Mouse (Mus musculus) hindbrain, embryonic 15.5 days (tissue): ENCODE measurements around the gene Utf1. TPM values are rescaled to one million over a fixed set of nuclear protein-coding genes. Genes with fewer than 3 reads are reported as not detected.

Source experiments
- ATAC-seq: fragments of 200-750 bp; cut with Nextera tagmentation; 2 replicates; pipeline ENCODE4 v1.8.0; 2017; ENCODE audit warnings: low read depth, moderate number of reproducible peaks, moderate TSS enrichment; ENCODE audit not compliant: low FRiP score
- H3K27ac ChIP-seq: fragments of 300-500 bp; sonication (generic); replicated peaks from 2 replicates; pipeline ENCODE4 v1.5.1; 2015; ENCODE audit warnings: mild to moderate bottlenecking, inconsistent platforms
- H3K27me3 ChIP-seq: fragments of 300-500 bp; sonication (generic); 2 replicates; pipeline ENCODE4 v1.6.1; 2015; ENCODE audit warnings: control low read depth, inconsistent platforms
- H3K36me3 ChIP-seq: fragments of 300-500 bp; sonication (generic); 2 replicates; pipeline ENCODE4 v1.6.1; 2015; ENCODE audit warnings: control low read depth, inconsistent platforms
- H3K4me1 ChIP-seq: fragments of 300-500 bp; sonication (generic); replicated peaks from 2 replicates; pipeline ENCODE4 v1.6.1; 2015; ENCODE audit warnings: control low read depth, inconsistent platforms
- H3K4me2 ChIP-seq: fragments of 300-500 bp; sonication (generic); 2 replicates; pipeline ENCODE4 v1.6.1; 2015; ENCODE audit warnings: moderate library complexity, mild to moderate bottlenecking, inconsistent platforms
- H3K4me3 ChIP-seq: fragments of 300-500 bp; sonication (generic); 2 replicates; pipeline ENCODE4 v1.5.1; 2015; ENCODE audit warnings: mild to moderate bottlenecking, inconsistent platforms
- H3K9ac ChIP-seq: fragments of 300-500 bp; sonication (generic); 2 replicates; pipeline ENCODE4 v1.6.1; 2015; ENCODE audit warnings: inconsistent platforms
- H3K9me3 ChIP-seq: fragments of 300-500 bp; sonication (generic); 2 replicates; pipeline ENCODE4 v1.6.1; 2016; ENCODE audit warnings: control low read depth, inconsistent platforms
- WGBS: fragments of 180-500 bp; shearing (Covaris S2); methylation state at CpG from one replicate; pipeline ENCODE4 v1.1.7; 2015; 5-methylcytosine and 5-hydroxymethylcytosine counted together
- polyA plus RNA-seq: library from polyadenylated mRNA; unstranded; fragments of >200 nt; fragmentation: Nextera tagmentation; extraction: Ambion mirVana; gene quantifications from 2 replicates; pipeline ENCODE4 v1.2.1, GENCODE M21; 2015

The Utf1 gene
- polyA plus RNA-seq, 1 experiment from 2014 or later, result not detected

- Histone ChIP-seq H3K27me3 (peaks cover 16% of the 10 kb centered on the region), H3K4me2 (no peak overlapping the region), H3K9ac (no peak overlapping the region), H3K36me3 (no peaks in the 10 kb centered on the region; the same call in 1 of the 2 replicates), H3K27ac (0 out of 2 replicates have a peak overlapping the region, but pooled peaks have one; percentile 5), H3K4me3 (no peak overlapping the region), H3K9me3 (no peaks in the 10 kb centered on the region), H3K4me1 (peaks cover 38% of the 10 kb centered on the region)
- WGBS, result 26% methylated on average over 6 of the region's 6 CpGs
- peak; percentile 17; the same call in 1 of the 2 replicates for ATAC-seq
Observed at GRCm38 (mm10) chr7:139909469-139909868, 34.1 kb upstream of the Utf1 start.

DNA sequence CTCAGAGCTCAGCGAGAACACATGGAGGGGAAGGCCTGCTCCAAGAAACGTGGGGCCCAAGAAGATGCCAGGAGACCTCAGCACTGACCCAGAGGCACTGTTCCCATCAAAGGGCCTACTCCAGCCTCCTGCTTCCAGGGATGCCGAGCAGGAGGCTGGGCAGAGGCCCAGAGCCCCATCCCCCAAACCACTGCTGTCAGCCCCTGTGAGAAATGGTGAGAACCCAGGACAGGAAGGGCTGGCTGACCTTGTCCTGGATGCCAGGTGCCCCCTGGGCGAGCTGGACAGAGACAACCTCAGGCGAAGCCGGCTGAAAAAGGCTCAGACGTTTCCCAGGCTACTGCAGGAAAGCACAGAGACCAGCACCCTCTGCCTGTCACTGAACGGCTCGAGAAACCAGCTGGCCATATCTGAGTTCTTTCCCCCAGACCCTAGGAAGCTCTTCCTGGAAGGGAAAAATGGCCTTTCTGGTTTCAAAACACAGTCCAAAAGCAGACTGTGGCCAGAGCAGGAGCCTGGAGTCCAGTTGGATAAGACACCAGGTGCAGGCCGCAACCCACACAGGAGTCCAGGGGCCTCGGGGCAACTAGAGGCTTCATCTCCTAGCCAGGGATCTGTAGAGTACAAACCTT, 33.3 kb upstream of the Utf1 start:
- WGBS, result 58% methylated on average over 11 of the region's 11 CpGs
- no peak overlapping the region for H3K9ac ChIP-seq
- ATAC-seq, result no peak

DNA sequence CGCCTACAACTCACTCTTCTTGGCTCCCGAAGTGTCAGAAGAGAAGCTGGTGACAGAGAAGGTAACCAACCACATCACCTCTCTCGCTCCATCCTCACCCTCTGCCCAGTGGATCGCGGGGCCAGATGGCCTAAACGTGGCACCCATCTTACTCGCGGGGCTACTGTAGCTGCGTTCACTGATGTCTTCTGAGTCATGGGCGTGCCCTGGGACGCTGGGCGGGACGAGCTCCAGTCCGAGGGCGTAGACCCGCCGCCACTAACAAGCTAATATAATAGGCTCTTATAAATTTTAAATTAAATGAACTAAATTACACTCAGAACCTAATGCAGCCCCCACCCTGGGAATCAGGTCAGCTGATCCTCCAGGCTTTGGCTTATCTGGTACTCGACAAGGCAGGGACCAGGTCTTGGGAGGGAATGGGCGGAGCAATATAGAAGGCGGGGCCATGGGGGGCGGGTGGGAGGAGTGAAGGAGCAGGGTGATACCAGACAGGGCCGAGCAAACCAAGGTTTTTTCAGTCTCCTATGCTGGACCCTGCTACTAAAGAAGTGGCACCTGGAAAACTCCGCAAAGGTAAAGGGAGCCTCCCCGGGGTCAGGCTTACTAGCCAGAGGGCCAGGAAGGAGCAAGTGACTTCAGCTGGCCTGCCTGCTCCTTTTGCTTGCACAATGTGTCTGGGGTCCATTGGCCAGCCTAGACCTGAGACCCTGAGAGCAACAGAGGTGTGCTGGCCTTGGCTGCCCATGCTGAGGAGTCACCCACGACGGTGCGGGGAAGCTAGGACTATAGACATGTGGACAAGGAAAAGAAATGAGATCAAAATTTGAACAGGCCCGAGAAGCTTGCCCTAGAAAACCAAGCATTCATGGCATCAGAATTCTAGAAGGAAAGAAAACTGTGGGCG, 29.2 kb upstream of the Utf1 start:
- H3K4me3 ChIP-seq, result peak overlapping the region; percentile 22
- 11% methylated on average over 29 of the region's 29 CpGs for WGBS
- H3K36me3 ChIP-seq, result no peaks in the 10 kb centered on the region; the same call in 1 of the 2 replicates
- peak overlapping the region; percentile 51 for H3K4me2 ChIP-seq
- ATAC-seq, result peak; percentile 55; the same call in 1 of the 2 replicates
- H3K27me3 ChIP-seq, result peaks cover 18% of the 10 kb centered on the region
- H3K4me1 ChIP-seq, result peaks cover 25% of the 10 kb centered on the region
- no peak overlapping the region for H3K9ac ChIP-seq
- H3K27ac ChIP-seq, result no peak overlapping the region
- H3K9me3 ChIP-seq, result no peaks in the 10 kb centered on the region

More for the DNA sequence above, 33.3 kb upstream of the Utf1 start:
- Histone ChIP-seq H3K27me3 (peaks cover 18% of the 10 kb centered on the region), H3K4me2 (no peak overlapping the region), H3K4me1 (peaks cover 35% of the 10 kb centered on the region), H3K4me3 (no peak overlapping the region), H3K36me3 (no peaks in the 10 kb centered on the region; the same call in 1 of the 2 replicates), H3K9me3 (no peaks in the 10 kb centered on the region), H3K27ac (no peak overlapping the region)

DNA sequence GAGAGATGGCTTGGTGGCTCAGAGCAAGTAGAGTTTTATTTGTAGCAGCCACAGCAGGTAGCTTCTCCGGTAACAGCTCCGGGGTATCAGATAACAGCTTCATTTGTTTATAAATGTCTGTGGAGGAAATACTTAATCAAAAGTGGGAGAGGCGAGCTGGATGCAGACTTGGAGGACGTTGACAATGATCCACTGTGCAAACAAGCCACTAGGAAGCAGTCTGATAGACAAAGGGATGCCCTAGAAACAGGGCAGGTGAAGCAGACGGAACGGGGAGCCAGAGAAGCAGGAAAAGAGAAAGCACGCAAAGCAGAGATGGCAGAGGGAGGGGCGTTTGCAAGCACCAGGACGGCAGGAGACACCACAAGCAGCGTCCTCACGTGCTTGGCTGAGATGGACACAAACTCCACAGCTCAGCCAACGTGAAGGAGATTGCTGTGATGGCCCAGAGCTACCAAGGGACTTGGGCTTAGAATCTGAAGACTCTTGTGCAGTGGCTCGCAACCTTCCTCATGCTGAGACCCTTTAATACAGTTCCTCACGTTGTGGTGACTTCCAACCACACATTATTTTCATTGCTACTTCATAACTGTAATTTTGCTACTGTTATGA, 27.8 kb upstream of the Utf1 start:
- Histone ChIP-seq H3K4me1 (peaks cover 15% of the 10 kb centered on the region), H3K9me3 (no peaks in the 10 kb centered on the region), H3K4me2 (peak overlapping the region; percentile 16; the same call in 1 of the 2 replicates), H3K27ac (0 out of 2 replicates have a peak overlapping the region, but pooled peaks have one; percentile 32), H3K36me3 (no peaks in the 10 kb centered on the region; the same call in 1 of the 2 replicates), H3K4me3 (no peak overlapping the region), H3K9ac (no peak overlapping the region), H3K27me3 (peaks cover 18% of the 10 kb centered on the region)
- no peak for ATAC-seq
- WGBS, result 7% methylated on average over 14 of the region's 14 CpGs

DNA sequence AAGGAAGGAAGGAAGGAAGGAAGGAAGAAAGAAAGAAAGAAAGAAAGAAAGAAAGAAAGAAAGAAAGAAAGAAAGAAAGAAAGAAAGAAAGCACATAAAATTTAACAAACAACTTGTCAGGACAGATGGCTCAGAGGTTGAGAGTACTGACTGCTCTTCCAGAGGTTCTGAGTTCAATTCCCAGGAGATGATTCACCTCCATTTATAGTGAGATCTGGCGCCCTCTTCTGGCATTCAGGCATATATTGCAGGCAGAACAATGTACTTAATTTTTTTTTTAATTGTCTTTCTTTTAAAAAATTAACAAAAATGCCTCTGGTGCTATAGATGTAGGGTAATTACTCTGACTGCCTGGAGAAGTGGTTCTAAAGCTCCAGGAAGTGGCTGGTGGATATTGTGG, 27.2 kb upstream of the Utf1 start:
- 0% methylated on average over 1 of the region's 1 CpGs for WGBS
- no peak overlapping the region for H3K4me2 ChIP-seq
- H3K9me3 ChIP-seq, result no peaks in the 10 kb centered on the region
- H3K36me3 ChIP-seq, result no peaks in the 10 kb centered on the region
- no peak overlapping the region for H3K4me3 ChIP-seq
- H3K27ac ChIP-seq, result no peak overlapping the region
- no peak for ATAC-seq
- H3K27me3 ChIP-seq, result peaks cover 18% of the 10 kb centered on the region
- peaks cover 15% of the 10 kb centered on the region for H3K4me1 ChIP-seq
- H3K9ac ChIP-seq, result no peak overlapping the region

DNA sequence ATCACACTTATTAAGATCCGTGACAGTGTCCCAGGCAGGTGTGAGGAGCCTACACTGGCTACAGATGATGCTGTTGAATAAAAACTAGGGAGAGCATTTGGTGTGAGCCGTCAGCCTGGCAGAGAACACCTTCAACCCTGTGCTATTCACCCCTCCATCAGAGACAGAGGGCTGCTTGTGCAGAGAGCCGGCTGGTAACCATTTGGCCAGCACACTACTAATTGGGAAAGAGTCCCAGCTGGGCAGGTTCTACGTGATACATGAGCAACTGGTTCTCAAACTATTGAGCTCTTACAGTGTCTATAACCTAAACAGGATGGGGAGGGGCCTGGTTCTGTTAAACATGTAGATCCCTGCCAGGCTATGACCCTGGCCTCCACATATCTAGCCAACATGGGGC, 25.3 kb upstream of the Utf1 start:
- H3K4me1 ChIP-seq, result peaks cover 15% of the 10 kb centered on the region
- peaks cover 15% of the 10 kb centered on the region for H3K27me3 ChIP-seq

DNA sequence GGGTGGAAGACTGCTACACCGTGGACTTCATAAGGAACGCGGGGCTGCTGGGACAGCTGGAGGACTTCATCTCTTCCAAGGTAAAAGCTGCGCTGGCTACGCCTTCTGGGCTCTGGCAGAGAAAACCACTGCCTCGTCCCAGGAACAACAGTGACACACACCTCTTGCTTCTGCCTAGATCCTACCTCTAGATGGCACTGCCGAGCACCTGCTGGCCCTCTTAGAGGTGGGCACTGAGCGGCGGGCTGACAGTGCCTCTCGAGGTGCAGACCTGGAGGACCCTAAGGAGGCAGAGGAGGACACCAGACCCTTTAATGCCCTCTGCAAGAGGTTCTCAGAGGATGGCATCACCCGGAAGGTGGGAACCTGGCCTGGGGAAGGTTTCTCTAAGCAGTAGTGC, 12.9 kb upstream of the Utf1 start:
- ATAC-seq, result peak; percentile 61; the same call in 1 of the 2 replicates
- H3K36me3 ChIP-seq, result peaks cover 42% of the 10 kb centered on the region
- 22% methylated on average over 11 of the region's 11 CpGs for WGBS

More for the DNA sequence above, 25.3 kb upstream of the Utf1 start:
- Histone ChIP-seq H3K27ac (no peak overlapping the region), H3K4me3 (no peak overlapping the region), H3K9me3 (no peaks in the 10 kb centered on the region), H3K4me2 (no peak overlapping the region), H3K36me3 (peaks cover 2% of the 10 kb centered on the region; the same call in 1 of the 2 replicates), H3K9ac (no peak overlapping the region)
- 72% methylated on average over 4 of the region's 4 CpGs for WGBS
- ATAC-seq, result no peak

DNA sequence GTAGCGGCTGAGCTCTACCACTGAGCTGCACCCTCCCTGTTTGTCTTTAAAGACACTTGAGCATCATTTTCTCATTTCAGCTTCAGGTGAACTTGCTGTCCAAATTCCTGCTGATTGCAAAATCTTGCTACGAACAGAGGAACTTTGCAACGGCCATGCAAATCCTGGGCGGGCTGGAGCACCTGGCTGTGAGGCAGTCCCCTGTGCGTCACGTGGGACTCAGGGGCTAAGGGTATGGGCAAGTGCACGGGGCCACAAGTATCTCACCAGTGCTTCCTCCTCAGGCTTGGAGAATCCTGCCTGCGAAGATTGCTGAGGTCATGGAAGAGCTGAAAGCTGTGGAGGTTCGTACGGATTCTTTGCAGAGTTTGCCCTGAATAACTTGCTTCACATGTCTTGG, 6.9 kb upstream of the Utf1 start:
- Histone ChIP-seq H3K4me3 (no peak overlapping the region), H3K36me3 (peaks cover 28% of the 10 kb centered on the region), H3K4me2 (no peak overlapping the region), H3K27ac (no peak overlapping the region), H3K4me1 (no peaks in the 10 kb centered on the region), H3K27me3 (peaks cover 13% of the 10 kb centered on the region), H3K9me3 (no peaks in the 10 kb centered on the region), H3K9ac (no peak overlapping the region)
- WGBS, result 89% methylated on average over 10 of the region's 10 CpGs
- no peak for ATAC-seq

More for the DNA sequence above, 12.9 kb upstream of the Utf1 start:
- Histone ChIP-seq H3K27ac (no peak overlapping the region), H3K4me1 (no peaks in the 10 kb centered on the region), H3K4me3 (no peak overlapping the region), H3K27me3 (no peaks in the 10 kb centered on the region), H3K9ac (no peak overlapping the region), H3K9me3 (no peaks in the 10 kb centered on the region), H3K4me2 (no peak overlapping the region)

- Histone ChIP-seq H3K9me3 (no peaks in the 10 kb centered on the region), H3K4me2 (no peak overlapping the region), H3K36me3 (peaks cover 23% of the 10 kb centered on the region), H3K27ac (no peak overlapping the region), H3K4me1 (no peaks in the 10 kb centered on the region), H3K27me3 (peaks cover 17% of the 10 kb centered on the region), H3K9ac (no peak overlapping the region), H3K4me3 (no peak overlapping the region)
- WGBS, result 82% methylated on average over 3 of the region's 3 CpGs
- ATAC-seq, result no peak
Observed at GRCm38 (mm10) chr7:139937138-139937537, 6.5 kb upstream of the Utf1 start.

GRCm38 (mm10) chr7:139937810-139938209, 5.8 kb upstream of the Utf1 start:
- H3K4me1 ChIP-seq, result no peaks in the 10 kb centered on the region
- no peaks in the 10 kb centered on the region for H3K9me3 ChIP-seq
- H3K27ac ChIP-seq, result no peak overlapping the region
- H3K4me3 ChIP-seq, result no peak overlapping the region
- peaks cover 24% of the 10 kb centered on the region for H3K27me3 ChIP-seq
- WGBS, result 66% methylated on average over 5 of the region's 5 CpGs
- ATAC-seq, result no peak
- H3K9ac ChIP-seq, result no peak overlapping the region
- H3K4me2 ChIP-seq, result no peak overlapping the region
- peaks cover 17% of the 10 kb centered on the region; the same call in 1 of the 2 replicates for H3K36me3 ChIP-seq

DNA sequence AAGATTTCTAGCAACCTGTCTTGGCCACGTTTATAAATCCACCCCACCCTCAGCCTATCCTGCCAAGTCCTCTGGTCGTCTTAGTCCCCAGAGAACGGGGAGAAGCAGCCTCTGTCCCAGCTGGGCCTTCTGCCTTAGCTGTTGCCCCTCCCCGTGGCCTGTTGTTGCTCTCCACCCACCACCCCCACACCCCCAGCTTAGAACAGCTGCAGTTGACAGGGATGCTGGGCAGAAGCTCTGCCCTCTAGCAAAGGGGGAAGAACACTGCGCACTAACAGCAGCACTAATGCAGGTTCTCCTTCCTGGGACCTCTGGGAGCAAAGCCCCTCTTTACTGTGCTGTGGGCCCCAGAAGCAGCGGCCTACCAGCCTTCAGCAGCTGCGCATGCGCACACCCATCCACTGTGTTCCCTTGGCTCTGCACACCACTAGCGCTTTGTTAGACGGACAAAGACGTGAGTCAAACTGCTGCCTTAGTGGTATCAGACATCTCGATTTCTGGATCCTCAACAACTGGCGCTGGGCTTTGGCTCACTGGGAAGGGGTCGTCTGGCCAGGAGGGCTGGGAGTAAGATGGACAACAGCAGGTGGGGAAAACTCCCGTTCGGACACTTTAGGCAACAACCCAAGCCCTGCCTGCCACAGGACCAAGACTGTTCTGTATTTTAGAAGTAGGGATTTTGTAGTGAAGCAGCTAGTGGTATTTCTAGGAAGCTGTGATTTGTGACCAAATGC, 2.9 kb upstream of the Utf1 start:
- 0 out of 2 replicates have a peak, but pooled peaks cover under 1% of the 10 kb centered on the region for H3K36me3 ChIP-seq
- H3K4me1 ChIP-seq, result peaks cover 12% of the 10 kb centered on the region
- 66% methylated on average over 16 of the region's 16 CpGs for WGBS
- H3K4me3 ChIP-seq, result no peak overlapping the region
- peaks cover 51% of the 10 kb centered on the region for H3K27me3 ChIP-seq
- no peak for ATAC-seq
- no peak overlapping the region for H3K4me2 ChIP-seq
- H3K9ac ChIP-seq, result no peak overlapping the region
- H3K27ac ChIP-seq, result no peak overlapping the region
- H3K9me3 ChIP-seq, result no peaks in the 10 kb centered on the region
